Mouse (Mus musculus) thymus, postnatal 10 days (tissue): ENCODE data around the gene Rpp38.
A peak's percentile ranks its signal among the peaks of the same experiment; 100 is the strongest.

Experiments used
- DNase-seq, 2 experiments: peaks; one replicate each; pipeline ENCODE4 v3.0.0; 2021; ENCODE audit warnings: low spot score in 2 of 2

The Rpp38 gene

DNA sequence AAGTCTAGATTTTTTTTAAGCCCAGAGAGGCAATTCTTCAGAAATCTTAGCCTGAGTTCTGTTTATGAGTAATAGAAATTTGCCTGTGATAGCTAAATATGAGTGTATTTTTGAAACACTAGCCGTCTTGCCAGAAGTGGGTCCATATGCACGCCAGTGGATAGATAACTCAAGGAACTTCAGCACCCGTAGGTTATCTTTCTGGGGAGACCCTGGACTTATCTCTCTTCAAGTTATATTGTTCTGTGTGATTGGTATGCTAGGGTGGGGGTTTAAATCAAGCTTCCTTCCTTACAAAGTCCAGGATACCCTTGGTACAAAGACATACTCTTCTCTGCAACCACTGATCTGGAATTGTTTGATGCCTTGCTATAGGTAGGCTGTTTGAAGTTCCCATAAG is 46.7 kb downstream of the Rpp38 start:
- DNase-seq, result no peak

DNA sequence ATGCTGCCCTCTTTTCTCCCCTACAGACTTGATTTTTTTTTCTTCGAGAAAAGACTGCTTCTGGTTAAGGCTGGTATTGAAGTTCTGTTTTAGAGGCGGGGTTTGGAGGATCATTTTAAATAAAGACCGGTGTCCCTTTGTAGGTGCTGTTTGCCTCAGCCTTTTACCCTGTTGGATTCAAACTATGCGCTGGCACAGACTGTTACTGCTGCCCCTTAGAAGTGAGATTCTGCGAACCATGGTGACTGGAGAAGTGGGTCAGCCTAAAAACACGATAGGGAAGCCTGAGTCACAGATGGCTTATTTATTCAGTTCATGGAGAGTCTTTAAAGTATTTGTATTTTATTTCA is 47.3 kb downstream of the Rpp38 start:
- no peak for DNase-seq

DNA sequence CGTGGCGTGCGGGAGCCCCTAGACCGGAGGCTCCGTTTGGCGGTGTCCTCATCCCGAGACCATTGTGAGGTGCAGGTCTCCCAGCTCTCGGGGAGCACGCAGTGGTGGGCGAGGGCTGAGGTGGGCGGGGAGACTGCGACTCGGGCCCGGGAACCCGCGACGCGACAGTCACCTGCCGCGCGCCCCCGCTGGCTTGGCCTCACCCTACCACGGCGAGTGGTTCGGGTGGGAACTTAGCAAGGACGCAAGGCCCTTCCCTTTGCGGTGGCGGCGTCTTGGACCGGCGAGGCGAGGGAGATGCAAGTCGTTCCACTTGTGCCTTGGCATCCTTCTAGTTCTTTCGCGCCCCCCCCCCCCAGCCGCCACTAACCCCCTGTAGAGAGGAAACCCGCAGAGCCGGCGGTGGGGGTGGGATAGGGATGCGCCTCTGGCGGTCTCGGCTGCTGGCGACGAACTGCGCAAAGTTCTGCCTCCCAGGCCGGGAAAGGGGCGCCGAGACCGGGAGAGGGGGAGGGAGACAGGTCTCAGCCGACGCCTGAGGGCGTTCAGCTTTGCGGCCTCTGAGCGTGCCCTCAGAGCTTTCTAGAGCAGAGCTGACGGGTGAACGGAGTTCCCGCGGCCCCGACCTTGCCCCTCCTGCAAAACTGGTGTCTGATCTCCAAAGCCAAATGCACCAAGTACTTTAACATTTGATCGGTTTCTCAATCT is 47.8 kb downstream of the Rpp38 start:
- peak; percentile 63 to 76 for DNase-seq

DNA sequence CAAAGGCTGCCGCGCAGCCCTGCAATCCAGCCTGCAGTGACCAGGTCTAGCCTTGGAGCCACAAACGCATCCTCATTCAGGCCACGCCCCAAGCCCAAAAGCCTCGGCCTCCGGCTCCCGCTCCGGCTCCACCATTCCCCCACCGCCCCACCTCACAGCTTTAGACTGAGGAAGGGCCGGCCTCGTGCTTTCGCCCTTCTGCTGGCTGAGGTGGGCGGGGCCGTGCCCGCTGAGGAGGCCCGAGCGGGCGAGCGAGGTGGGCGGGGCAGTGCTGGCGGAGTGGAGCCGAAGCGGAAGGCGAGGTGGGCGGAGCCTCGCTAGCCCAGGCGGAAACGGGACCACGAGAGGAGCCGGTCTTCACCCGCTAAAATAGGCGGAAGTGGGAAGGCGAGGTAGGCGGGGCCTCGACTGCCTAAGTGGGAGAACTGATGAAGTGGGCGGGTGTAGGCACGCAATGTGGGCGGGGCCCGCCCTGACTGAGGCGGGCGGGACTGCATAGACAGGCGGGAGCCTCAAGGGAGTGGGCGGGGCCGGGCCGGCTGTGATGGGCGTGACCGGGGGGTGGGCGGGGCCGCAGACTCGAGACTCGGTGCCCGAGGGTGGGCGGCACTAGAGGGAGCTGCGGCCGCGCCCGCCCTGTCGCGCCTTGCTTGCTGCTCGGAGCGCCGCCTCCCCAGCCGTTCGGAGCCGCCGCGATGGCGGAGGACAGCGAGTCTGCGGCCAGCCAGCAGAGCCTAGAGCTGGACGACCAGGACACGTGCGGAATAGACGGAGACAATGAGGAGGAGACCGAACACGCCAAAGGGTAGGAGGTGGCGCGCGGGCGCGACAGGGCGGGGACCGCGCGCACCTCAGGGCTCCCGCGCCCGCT is 48.6 kb downstream of the Rpp38 start, which contains the start of gene Nmt2:
TSS of gene Nmt2 (plus strand) at position 611 of the 871 bp plus-strand sequence.
- peak; percentile 99 to 100 for DNase-seq

DNA sequence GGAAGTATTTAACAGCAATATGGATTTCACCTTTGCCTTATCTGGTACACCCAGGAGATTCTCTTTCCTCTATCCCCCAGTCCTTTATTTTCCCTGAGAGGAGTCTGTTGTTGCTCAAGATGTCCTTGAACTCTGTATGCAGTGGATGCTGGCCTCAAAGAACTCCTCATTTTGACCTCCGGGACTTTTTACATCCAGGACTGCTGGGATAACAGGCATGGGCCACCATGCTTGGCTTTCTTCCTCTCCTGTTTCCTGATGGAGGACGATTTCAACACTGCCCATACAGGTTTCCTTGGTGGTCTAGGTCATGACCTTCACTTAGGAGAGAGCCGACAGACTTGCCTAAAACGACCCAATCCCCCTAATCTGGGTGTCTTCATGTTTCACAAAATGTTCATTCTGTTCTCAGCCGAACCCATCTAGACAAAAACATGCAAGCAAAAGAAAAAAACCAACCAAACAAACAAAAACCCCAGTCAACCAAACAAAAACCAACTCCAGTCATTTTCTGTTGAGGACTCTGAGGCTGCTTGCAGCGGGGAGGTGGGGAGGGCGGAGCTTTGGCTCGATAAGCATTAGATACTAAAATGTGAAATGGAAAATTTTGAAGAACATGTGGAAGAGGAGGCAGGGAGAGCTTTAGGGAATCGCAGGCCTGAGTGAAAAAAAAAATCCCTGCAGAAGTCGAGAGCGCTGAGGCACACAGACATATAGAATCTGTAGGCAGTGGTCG is 49.4 kb downstream of the Rpp38 start:
- peak; percentile 4 to 5 for DNase-seq

DNA sequence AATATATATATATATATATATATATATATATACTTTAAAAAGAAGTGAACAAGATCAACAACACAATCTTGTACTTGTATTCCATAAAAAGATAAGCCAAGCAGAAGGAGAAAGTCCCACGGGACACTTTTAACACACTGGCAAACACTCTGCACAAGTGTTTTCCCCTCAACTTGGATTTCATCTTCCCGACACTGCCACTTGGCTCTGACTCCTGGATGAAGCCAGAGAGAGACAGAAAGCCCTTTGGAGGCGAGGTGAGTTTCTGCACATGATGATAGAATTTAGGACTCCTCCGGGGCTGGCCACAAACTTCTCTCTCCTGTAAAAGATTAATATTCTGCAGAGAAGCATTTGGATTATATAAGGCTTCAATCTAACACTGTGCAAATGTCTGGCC is 51.1 kb downstream of the Rpp38 start:
- no peak for DNase-seq
